Mouse (Mus musculus) C2C12 (cell line): ENCODE data around the gene Cyp3a13.

Experiments used
- CTCF ChIP-seq: IDR thresholded peaks from one replicate; pipeline ENCODE4 v1.5.1; 2011; ENCODE audit not compliant: control insufficient read depth, insufficient read depth, insufficient read length
- FOSL1 ChIP-seq: IDR thresholded peaks from one replicate; pipeline ENCODE4 v1.8.0; 2011; ENCODE audit warnings: mild to moderate bottlenecking, low read length; ENCODE audit not compliant: poor library complexity, insufficient read depth, severe bottlenecking
- MAX ChIP-seq: IDR thresholded peaks from one replicate; pipeline ENCODE4 v1.6.1; 2011; ENCODE audit warnings: mild to moderate bottlenecking, control low read depth
- MYOD1 ChIP-seq: IDR thresholded peaks from one replicate; pipeline ENCODE4 v1.6.1; 2011; ENCODE audit warnings: low read depth; ENCODE audit not compliant: control insufficient read depth, insufficient read length
- MYOG ChIP-seq: IDR thresholded peaks from one replicate; pipeline ENCODE4 v1.6.1; 2011; ENCODE audit not compliant: control insufficient read depth, insufficient read length; ENCODE audit errors: extremely low read depth
- USF1 ChIP-seq: IDR thresholded peaks from one replicate; pipeline ENCODE4 v1.6.1; 2011; ENCODE audit warnings: low read depth, mild to moderate bottlenecking, control low read depth, moderate library complexity

DNA sequence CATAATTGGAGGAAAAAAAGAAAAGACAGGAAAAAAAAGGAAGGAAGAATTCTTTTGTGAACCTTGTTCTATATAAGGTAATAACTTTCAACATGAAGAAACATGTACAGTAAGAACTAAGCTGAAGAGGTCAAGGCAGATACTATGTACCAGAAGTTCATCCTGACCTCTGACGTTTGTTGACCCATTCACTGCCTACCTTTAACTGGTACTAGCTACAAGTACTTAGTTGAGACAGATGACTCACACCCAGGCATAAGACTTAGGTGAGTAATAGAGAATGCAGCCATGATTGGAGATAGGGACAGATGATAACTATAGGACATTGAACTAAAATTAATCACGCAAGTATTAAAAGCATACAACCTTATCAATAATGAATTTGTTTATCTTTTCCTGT lies 15.1 kb upstream of the Cyp3a13 start:
- TF ChIP-seq MYOD1 = no peak
- TF ChIP-seq CTCF = no peak
- no peak for TF ChIP-seq FOSL1
- TF ChIP-seq MAX = no peak
- TF ChIP-seq USF1 = no peak
- TF ChIP-seq MYOG = no peak
